ENCODE assay signal across 16 mouse cellular contexts in genomic region chr11:88472731-88473130, GRCm38 (mm10).
DNase-seq lines count a peak whose midpoint lies in the region; ATAC-seq and TF ChIP-seq lines count a peak whose summit lies in the region.
"Had no signal": no experiment of that assay in that cellular context is flagged by ENCODE, and none has a peak within 500 bp of the region (broad histone marks: within the 10 kb centered on the region; RNA-seq: fewer than 3 reads in every experiment).

No protein-coding gene starts in this region.

- no peak for TF ChIP-seq CTCF in forebrain, postnatal 0 days (IDR thresholded peaks at IDR 0.05; ENCODE audit: low read depth)

- H3K4me2 ChIP-seq in forebrain, embryonic 12.5 days: no peak overlapping the region
- no peak overlapping the region for H3K4me2 ChIP-seq in forebrain, postnatal 0 days (ENCODE audit: low read depth)
- 0 out of 2 replicates have a peak overlapping the region, but pooled peaks have one; percentile 14 for H3K4me2 ChIP-seq in limb, embryonic 13.5 days (replicated peaks)
- H3K4me2 ChIP-seq in midbrain, embryonic 12.5 days (replicated peaks): no peak overlapping the region
- H3K4me2 ChIP-seq in neural tube, embryonic 15.5 days: 0 out of 2 replicates have a peak overlapping the region, but pooled peaks have one; percentile 0

- H3K27me3 ChIP-seq in forebrain, embryonic 12.5 days: no peaks in the 10 kb centered on the region
- no peaks in the 10 kb centered on the region for H3K27me3 ChIP-seq in forebrain, postnatal 0 days (ENCODE audit: insufficient read depth, low read length)
- H3K27me3 ChIP-seq in limb, embryonic 13.5 days: no peaks in the 10 kb centered on the region
- peaks cover 16% of the 10 kb centered on the region for H3K27me3 ChIP-seq in limb, embryonic 10.5 days (ENCODE audit: low read depth, poor library complexity, severe bottlenecking)
- no peaks in the 10 kb centered on the region for H3K27me3 ChIP-seq in midbrain, embryonic 12.5 days
- no peaks in the 10 kb centered on the region for H3K27me3 ChIP-seq in neural tube, embryonic 15.5 days (replicated peaks)

- ATAC-seq in forebrain, embryonic 12.5 days (ENCODE audit: low FRiP score): no peak
- no peak for ATAC-seq in forebrain, postnatal 0 days
- no peak for ATAC-seq in limb, embryonic 13.5 days (ENCODE audit: low FRiP score, low read depth)
- ATAC-seq in midbrain, embryonic 12.5 days (ENCODE audit: low FRiP score, low read depth): peak; percentile 56; the same call in 1 of the 2 replicates
- no peak for ATAC-seq in neural tube, embryonic 15.5 days (ENCODE audit: low FRiP score)
- ATAC-seq: activated CD4-positive, CD25-positive, alpha-beta regulatory T cell, adult 4 months; intestine, embryonic 16.5 days had no signal

- 0 out of 2 replicates have a peak, but pooled peaks cover 9% of the 10 kb centered on the region for H3K36me3 ChIP-seq in forebrain, embryonic 12.5 days (replicated peaks)
- H3K36me3 ChIP-seq in forebrain, postnatal 0 days (ENCODE audit: insufficient read depth): no peaks in the 10 kb centered on the region
- 0 out of 2 replicates have a peak, but pooled peaks cover 3% of the 10 kb centered on the region for H3K36me3 ChIP-seq in limb, embryonic 13.5 days
- peaks cover 39% of the 10 kb centered on the region for H3K36me3 ChIP-seq in limb, embryonic 10.5 days
- peaks cover 16% of the 10 kb centered on the region; the same call in 1 of the 2 replicates for H3K36me3 ChIP-seq in midbrain, embryonic 12.5 days
- no peaks in the 10 kb centered on the region for H3K36me3 ChIP-seq in neural tube, embryonic 15.5 days

- DNase-seq in forebrain, postnatal 0 days: no peak
- no peak for DNase-seq in limb, embryonic 10.5 days (ENCODE audit: low spot score)
- DNase-seq in cerebellum, postnatal 10 days: no peak
- DNase-seq in cerebellum, postnatal 14 days: no peak
- DNase-seq: gastrocnemius, adult 2 months; heart, postnatal 14 days; thymus, postnatal 4 days had no signal

- no peak overlapping the region for H3K4me3 ChIP-seq in forebrain, embryonic 12.5 days (replicated peaks)
- H3K4me3 ChIP-seq in forebrain, postnatal 0 days (ENCODE audit: low read depth, low read length): no peak overlapping the region
- no peak overlapping the region for H3K4me3 ChIP-seq in limb, embryonic 13.5 days
- H3K4me3 ChIP-seq in limb, embryonic 10.5 days: no peak overlapping the region
- no peak overlapping the region for H3K4me3 ChIP-seq in midbrain, embryonic 12.5 days
- no peak overlapping the region for H3K4me3 ChIP-seq in neural tube, embryonic 15.5 days (replicated peaks)
- H3K4me3 ChIP-seq: gastrocnemius, adult 2 months; left cerebral cortex, adult 2 months; myocyte had no signal

- WGBS in forebrain, embryonic 12.5 days: 28% methylated on average over 8 of the region's 8 CpGs
- WGBS in forebrain, postnatal 0 days: 35% methylated on average over 8 of the region's 8 CpGs
- 20% methylated on average over 8 of the region's 8 CpGs for WGBS in limb, embryonic 13.5 days
- WGBS in limb, embryonic 10.5 days: 55% methylated on average over 8 of the region's 8 CpGs
- 36% methylated on average over 8 of the region's 8 CpGs for WGBS in midbrain, embryonic 12.5 days
- 19% methylated on average over 8 of the region's 8 CpGs for WGBS in neural tube, embryonic 15.5 days

- peak overlapping the region; percentile 79 for H3K27ac ChIP-seq in forebrain, embryonic 12.5 days
- no peak overlapping the region for H3K27ac ChIP-seq in forebrain, postnatal 0 days (ENCODE audit: low read depth, low read length)
- H3K27ac ChIP-seq in limb, embryonic 13.5 days: no peak overlapping the region
- no peak overlapping the region for H3K27ac ChIP-seq in limb, embryonic 10.5 days
- peak overlapping the region; percentile 78 for H3K27ac ChIP-seq in midbrain, embryonic 12.5 days (replicated peaks)
- peak overlapping the region; percentile 63 for H3K27ac ChIP-seq in neural tube, embryonic 15.5 days (replicated peaks)
- H3K27ac ChIP-seq: gastrocnemius, adult 2 months; left cerebral cortex, adult 2 months; macrophage had no signal

- H3K4me1 ChIP-seq in forebrain, embryonic 12.5 days: peaks cover 68% of the 10 kb centered on the region
- no peaks in the 10 kb centered on the region for H3K4me1 ChIP-seq in forebrain, postnatal 0 days (ENCODE audit: insufficient read depth)
- H3K4me1 ChIP-seq in limb, embryonic 13.5 days: peaks cover 43% of the 10 kb centered on the region
- peaks cover 40% of the 10 kb centered on the region for H3K4me1 ChIP-seq in limb, embryonic 10.5 days
- peaks cover 63% of the 10 kb centered on the region for H3K4me1 ChIP-seq in midbrain, embryonic 12.5 days
- H3K4me1 ChIP-seq in neural tube, embryonic 15.5 days: peaks cover 56% of the 10 kb centered on the region

- H3K9ac ChIP-seq in forebrain, embryonic 12.5 days: no peak overlapping the region
- H3K9ac ChIP-seq in forebrain, postnatal 0 days: no peak overlapping the region
- no peak overlapping the region for H3K9ac ChIP-seq in limb, embryonic 13.5 days
- H3K9ac ChIP-seq in midbrain, embryonic 12.5 days (replicated peaks): no peak overlapping the region
- H3K9ac ChIP-seq in neural tube, embryonic 15.5 days (replicated peaks): no peak overlapping the region

- no peaks in the 10 kb centered on the region for H3K9me3 ChIP-seq in forebrain, embryonic 12.5 days
- H3K9me3 ChIP-seq in forebrain, postnatal 0 days (ENCODE audit: low read length): no peaks in the 10 kb centered on the region
- no peaks in the 10 kb centered on the region for H3K9me3 ChIP-seq in limb, embryonic 13.5 days
- no peaks in the 10 kb centered on the region for H3K9me3 ChIP-seq in limb, embryonic 10.5 days (replicated peaks)
- no peaks in the 10 kb centered on the region for H3K9me3 ChIP-seq in midbrain, embryonic 12.5 days
- no peaks in the 10 kb centered on the region for H3K9me3 ChIP-seq in neural tube, embryonic 15.5 days (replicated peaks)

Comparison
In these comparisons a context has a peak if more than half of its experiments do, and no peak if none do; other contexts are left out.
1. H3K27ac ChIP-seq: peak in forebrain, embryonic 12.5 days (single experiment), midbrain, embryonic 12.5 days (single experiment) and neural tube, embryonic 15.5 days (single experiment); none in forebrain, postnatal 0 days (single experiment), limb, embryonic 13.5 days (single experiment) and limb, embryonic 10.5 days (single experiment).
2. H3K4me2 ChIP-seq: peak in limb, embryonic 13.5 days (single experiment) and neural tube, embryonic 15.5 days (single experiment); none in forebrain, embryonic 12.5 days (single experiment), forebrain, postnatal 0 days (single experiment) and midbrain, embryonic 12.5 days (single experiment).